Mouse (Mus musculus) urinary bladder, postnatal 4 days (tissue): ENCODE data around the gene Glb1.

Source experiments
- DNase-seq, 2 experiments: peaks; one replicate each; pipeline ENCODE4 v3.0.0; 2021 to 2022; ENCODE audit warnings: low spot score in 2 of 2

Gene Glb1

DNA sequence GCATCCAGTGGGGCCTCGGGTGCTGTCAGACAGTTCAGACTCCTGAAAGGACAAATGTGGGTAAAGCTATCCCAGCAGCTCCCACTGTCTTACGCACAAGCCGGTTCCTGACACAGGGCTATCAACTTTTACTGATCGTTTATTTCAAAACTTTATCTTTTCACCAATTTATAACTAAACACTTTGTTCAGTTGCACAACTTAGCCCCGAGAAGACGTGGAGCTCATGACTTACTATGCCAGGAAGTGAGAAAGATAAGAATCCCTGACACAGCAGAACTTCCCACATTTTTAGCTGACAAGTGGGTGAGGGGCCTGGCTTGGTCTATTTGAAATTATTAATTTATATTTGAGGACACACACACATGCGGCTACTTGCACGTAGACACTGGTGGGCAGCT, 6.2 kb upstream of the Glb1 start:
- DNase-seq: no peak

DNA sequence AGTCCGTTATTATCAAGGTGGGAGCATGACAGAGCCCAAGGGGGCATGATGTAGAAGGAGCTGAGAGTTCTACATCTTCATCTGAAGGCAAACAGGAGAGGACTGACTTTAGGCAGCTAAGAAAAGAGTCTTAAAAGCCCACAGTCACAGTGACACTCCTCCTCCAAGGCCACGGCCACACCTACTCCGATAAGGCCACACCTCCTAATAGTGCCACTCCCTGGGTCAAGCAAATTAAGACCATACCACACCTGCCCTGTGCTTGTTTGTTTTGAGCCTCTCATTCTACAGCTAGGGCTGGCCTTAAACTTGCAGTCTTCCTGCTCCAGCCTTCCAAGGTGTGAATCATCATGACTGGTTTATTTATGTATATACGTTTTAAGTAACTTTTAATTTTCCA, 5.6 kb upstream of the Glb1 start:
- no peak for DNase-seq

DNA sequence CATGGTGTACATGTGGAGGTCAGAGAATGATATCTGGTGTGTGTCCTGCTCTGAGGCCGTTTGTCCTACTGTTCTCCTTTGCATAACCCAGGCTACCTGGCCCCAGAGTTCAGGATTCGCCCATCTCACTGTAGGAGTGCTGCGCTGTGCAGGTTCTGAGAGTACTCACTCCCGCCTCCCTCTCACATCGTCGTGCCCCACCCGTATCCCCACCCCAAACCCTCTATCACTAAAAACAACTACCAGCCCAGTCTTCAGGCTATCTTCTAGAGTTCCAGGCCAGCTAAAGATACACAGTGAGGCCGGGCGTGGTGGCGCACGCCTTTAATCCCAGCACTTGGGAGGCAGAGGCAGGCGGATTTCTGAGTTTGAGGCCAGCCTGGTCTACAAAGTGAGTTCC, 1.2 kb upstream of the Glb1 start:
- DNase-seq: no peak

DNA sequence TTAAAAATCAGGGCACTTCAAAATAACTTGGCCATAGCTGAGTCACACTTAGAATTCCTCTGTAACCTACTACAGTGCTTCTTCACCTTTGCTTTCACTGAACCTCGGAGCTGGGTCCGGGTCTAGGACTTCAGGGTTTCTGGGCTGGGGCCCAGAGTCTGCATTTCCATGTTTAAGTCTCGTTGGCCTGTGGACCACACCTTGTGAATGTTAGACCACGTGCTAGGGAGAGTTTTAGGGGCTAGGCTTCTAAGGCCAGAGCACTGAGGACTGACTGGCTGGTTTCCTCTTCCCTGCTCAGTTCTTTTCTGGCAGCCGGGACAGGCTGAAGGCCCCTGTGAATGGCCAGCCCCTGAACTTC, 308 bp upstream of the Glb1 start:
- no peak for DNase-seq

DNA sequence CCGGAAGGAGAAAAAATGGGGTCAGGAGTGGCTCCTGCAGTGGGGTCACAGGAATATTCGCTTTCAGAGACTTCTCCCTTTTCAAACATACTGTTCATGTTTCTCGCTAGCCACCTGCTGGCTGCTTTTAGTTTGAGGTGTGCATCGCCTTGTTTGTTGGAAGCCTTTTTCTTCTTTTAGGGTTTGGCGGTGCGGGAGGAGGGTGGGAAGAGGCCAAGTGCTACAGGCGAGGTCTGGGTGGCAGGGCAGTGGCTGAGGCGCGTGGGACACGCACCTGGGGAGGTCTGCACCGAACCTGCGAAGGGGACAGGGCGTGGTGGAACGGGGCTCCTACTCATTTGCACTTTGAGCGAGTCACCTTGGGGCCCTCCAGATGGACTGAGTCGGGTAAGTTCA, 807 bp downstream of the Glb1 start:
- no peak for DNase-seq

DNA sequence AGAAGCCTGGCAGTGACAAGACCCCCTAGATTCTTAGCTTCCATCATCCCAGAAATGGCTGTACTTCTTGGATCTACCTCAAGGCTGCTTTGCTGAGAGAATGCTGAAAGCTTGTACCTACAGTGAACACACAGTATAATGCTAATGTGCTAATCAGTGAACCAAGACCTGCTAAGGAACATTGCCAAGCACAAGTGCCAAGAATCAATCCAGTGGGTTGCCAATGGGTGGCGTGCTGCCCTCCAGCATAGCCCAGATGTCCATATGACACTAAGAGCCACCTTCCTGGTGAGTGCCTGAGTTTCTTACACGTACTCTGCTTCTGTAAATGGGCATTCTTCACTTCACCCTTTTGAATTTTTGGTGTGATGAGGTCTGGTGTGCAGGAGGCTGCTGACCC, 6.8 kb downstream of the Glb1 start:
- no peak for DNase-seq

DNA sequence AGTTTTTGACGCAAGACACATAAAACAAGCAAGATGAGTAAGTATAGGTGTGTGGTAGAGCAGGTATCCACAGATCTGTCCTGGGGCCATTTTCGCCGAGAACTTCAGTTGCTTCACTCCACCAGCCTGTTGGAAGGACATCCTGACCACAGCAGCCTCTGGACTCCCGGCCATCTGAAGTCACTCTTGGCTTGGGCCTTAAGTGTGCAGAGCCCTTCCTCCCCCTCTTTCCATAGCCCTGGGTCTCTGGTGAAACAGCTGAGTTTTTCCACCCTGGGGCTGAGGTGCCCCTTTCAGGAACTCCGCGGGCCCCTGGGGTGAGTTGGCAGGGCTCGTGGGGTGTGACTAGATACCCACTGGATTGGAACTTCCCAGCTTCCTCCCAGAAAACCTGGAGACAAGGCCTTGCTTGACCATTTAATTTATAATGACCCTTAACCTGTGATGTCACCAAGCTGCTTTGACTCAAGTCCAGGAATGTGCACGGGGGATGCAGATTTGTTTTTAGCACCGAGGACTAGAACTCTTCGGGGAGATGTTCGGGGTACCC, 9.5 kb downstream of the Glb1 start:
- no peak for DNase-seq

DNA sequence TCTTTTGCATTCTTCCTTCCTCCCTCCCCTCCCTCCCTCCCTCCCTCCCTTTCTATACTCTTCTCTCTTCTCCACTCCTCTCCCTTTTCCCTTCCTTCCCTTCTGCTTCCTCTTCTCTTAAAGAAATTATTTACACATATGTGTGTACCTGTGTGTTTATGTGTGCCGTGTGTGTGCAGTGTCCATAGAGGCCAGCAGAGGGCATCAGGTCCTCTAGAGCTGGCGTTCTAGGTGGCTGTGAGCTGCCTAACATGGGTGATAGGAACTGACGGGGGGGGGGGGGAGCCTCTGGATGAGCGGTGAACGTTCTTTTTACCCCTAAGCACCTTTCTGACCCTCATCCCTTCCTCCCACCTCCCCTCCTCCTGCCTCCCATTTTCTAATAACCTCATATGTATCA, 10.4 kb downstream of the Glb1 start:
- DNase-seq: no peak

DNA sequence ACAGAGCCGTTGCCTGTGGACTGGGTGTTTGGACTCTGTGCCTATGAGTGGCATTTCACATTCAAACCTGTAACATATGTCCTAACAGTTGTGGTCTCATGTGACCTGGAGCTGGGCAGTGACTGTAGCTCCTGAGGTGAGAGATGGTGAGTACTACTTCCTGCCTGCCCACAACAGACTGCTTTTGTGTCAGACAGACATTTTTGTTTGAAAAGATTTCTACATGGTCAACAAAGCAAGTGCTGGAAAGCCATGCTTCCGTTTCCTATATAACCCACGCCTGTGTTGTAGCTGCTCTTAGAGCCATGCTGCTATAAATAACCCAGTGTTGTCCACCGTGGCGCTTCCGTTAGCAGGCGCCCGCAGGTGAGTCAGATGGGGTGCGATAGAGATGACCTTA, 11.5 kb downstream of the Glb1 start:
- DNase-seq: no peak

DNA sequence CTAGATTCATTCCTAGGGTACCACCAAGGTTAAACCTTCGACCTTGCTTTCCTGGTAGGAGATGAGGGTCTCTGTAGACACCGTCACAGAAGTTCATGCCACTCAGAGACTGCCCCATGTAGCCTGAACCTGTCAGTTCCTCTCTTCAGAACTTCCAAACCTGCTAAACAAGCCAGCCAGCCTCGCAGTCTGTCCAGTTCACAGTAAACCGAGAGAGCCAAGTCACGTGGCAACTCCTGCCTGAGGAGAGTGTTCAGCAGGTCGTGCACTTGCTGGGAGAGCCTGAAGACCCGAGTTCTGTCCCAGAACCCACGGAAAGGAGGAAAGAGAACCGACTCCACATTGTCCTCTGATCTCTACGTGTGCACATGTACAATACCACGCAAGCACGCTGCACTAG, 13.0 kb downstream of the Glb1 start:
- DNase-seq: no peak

DNA sequence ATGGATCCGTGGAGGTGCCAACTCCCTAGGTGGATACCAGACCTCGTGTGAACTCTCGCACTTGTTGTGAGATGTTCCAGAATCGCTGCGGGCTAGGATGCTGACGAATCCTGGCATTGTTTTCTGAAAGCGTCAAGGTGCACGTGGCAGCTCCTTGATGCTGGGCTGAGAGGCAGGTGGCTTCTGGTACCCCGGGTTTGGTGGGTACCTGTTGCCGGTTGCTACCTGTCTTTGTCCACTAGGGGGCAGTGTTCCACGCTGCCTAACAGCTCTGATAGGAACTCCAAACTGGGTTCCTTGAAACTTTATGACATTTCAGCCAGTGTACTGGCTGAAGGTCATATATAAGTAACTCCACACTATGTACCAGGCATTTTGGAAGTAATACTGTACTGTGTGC, 14.8 kb downstream of the Glb1 start:
- DNase-seq: no peak

DNA sequence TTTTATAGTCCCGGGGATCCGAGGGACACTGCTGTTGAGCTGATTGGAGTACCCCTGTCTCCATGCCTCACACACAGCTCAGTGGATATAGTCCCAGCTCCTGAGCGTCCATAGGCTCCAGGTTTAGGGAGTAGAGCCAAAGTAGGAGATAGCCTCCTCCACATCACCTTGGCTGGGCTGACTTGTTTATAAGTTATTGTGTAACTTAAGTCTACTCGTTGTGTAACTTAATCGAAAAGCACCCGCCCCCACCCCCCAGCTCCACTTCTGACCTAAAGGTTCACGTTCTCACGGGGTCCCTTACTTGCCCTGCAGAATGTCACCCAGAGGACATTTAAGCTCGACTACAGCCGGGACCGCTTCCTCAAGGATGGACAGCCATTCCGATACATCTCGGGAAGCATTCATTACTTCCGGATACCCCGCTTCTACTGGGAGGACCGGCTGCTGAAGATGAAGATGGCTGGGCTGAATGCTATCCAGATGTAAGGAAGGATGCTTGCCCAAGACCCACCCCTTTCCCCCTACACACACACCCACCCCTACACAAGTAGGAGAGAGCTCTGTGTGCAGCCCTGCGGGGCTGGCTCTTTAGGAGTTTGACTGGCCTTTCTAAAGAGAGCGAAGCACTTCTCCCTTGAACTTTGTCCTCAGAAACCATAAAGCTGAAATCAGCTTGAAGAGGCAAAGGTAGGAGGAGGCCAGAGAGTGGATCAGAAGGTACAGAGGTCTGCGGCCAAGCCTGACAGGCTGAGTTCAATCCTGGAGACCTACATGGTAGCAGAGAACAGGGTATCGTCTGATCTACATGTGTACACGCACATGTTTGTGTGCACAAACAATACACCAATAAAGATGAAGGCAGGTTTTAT, 16.0 kb downstream of the Glb1 start:
- no peak for DNase-seq

DNA sequence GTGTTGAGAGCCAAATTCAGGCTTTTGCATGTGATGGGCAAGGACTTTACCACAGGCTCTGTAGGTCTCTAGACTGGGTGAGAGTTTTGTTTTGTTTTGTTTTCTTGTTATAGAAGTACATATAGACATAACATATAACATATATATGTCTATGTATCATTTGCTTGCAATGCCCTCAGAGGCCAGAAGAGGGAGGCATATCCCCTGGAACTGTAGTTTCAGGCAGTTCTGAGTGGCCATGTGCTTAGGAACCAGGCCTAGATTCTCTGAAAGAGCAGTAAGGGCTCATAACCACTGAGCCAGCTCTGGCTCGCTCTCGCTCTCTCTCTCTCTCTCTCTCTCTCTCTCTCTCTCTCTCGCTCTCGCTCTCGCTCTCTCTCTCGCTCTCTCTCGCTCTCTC, 17.3 kb downstream of the Glb1 start:
- DNase-seq: no peak

DNA sequence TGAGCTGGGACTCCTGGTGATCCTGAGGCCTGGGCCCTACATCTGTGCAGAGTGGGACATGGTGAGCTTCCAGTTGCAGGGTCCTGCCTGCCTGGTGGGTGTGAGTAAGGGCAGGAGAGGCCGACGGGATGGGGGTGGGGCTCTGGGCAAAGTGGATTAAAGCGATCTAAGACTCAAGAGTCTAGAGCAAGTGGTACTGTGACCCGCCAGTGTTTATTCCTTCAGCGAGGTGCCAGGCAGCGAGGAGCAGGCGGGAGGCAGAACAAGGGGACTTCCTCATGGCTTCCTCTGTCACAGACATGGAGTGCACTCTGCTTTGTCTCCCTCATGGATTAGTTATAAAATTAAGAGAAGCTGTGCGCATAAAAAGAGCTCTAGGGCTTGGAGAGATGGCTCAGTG, 19.6 kb downstream of the Glb1 start:
- DNase-seq: no peak

DNA sequence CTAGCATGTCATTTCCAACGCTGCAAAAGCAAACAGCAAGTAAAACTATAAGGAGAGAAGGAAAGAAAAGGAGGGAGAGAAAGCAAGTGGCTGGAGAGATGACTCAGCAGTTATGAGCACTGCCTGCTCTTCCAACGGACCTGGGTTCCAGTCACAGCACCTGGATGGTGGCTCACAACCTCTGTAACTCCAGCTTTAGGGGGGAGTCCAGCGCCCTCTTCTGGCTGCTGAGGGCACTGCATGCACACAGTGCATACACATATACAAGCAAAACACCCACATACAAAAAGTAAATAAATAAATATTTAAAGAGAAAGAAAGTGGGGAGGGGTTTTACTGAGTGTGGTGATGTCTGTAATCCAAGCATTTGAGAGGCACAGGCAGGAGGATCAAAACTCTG, 20.2 kb downstream of the Glb1 start:
- no peak for DNase-seq

DNA sequence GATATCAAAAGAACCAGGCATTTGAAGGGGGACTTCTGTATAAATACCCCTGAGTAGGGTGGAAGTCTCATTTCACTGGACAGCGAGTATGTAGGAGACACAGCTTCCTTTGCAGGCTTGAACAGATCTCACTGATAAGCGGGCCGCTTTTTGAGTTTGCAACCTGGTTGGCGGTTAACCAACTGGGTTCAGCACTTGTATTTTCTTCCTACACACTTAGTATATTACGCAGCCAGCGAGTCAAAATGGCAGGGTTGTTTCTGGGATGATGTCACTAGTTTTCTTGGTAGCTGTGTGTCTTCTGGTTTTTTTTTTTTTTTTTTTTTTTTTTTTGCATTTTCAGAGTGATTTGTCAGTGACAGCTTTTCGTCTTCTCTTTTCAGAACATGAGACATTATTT, 20.9 kb downstream of the Glb1 start:
- no peak for DNase-seq

DNA sequence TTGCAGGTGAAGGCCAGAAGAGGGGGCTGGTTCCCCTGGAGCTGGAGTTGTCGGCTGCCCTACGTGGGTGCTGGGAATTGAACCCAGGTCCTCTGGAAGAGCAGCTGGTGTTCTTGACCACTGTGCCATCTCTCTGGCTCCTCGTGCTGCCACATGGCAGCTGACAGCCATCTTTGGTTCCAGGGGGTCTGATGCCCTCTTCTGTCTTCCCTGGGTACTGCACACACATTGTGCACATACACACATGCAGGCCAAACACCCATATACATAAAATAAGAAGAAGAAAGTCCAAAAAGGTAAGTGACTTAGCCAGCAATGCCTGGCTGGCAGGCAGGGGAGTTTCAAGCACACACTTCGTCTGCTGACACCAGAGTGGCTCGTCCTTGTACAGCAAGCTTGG, 24.7 kb downstream of the Glb1 start:
- no peak for DNase-seq

DNA sequence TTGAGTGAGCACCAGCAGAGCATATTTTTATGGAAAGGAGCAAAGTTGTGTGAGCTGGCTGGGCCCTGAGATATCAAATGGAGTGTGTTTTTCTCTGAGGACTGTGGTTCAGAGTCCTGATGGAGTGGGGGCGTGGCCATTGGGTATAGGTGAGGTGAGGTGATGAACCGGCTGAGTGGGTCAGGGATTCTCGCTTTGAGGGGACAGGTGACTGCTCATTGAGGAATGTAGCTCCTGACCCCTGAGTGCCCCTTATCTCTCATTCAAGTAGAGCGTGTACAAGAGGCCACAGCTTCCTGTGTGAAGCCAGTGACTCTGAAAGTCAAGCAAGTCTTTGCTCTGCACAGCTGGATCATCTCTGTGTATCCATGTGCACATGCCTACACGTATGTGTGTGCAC, 25.3 kb downstream of the Glb1 start:
- DNase-seq: no peak

DNA sequence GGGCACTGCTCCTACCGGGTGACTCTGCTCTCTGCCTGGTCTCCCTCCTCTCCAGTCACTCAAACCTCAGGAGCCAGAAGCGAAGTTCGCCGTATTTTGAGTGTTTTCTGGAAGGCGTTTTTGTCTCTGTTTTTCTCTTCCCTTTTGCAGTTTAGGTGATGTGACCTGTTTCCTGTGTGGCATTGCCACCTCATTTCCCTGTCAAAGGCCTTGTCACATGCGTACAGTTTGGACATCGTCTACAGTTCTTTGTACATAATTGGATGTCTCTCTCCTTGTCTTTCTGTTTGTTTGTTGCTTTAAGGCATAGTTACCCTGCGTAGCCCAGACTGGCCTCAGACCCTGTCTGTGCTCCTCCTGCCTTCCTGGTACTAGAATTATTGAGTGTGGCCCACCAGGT, 26.5 kb downstream of the Glb1 start:
- no peak for DNase-seq

DNA sequence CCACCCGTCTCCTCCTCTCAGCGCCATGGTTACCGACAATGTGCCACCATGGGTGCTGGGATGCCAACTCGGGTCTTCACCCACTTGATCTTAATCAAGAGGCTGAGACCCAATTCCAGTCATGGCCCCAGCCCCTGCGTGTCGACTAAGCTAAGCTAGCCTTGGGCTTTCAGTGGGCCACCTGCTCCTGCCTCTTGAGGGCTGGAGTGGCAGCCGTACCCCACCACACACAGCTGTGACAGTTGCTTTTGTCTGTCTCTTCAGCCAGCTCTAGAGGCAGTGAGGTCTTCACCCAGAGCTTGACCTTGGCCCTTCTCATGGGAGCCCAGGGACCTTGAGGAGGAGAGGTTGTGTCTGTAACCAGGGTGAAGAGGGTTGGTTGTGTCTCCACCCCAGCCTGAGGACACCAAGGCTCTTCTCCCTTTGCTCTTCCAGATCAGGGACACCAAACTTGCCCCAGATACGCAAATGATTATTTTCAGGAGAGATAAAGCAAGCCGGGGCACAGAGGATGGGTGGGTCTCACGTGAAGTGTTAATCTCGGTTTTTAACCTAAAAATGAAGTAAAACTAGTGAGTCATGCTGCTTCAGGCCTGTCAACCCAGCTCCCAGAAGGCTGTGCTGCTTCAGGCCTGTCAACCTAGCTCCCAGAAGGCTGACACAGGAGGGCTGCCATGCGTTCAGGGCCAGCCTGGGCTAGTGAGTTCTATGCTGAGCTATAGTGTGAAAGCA, 27.4 kb downstream of the Glb1 start:
- no peak for DNase-seq

DNA sequence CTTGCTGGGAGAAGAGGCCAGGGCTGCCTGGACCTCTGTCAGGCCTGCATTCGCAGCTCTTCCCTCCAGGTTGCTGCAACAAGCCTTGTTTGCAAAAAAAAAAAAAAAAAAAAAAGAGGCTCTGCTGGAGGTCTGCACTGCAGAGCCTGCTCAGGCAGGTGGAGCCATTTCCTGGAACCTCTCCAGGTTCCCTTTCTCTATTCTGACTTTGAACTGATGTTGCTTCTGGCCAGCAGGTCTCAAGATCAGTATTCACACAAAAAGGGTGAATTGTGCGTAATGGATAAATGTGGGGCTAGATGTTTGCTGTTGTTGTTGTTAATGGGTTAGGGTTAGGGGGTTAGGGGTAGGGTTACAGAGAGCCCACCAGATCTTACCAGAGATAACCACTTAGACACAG, 34.8 kb downstream of the Glb1 start:
- DNase-seq: no peak

DNA sequence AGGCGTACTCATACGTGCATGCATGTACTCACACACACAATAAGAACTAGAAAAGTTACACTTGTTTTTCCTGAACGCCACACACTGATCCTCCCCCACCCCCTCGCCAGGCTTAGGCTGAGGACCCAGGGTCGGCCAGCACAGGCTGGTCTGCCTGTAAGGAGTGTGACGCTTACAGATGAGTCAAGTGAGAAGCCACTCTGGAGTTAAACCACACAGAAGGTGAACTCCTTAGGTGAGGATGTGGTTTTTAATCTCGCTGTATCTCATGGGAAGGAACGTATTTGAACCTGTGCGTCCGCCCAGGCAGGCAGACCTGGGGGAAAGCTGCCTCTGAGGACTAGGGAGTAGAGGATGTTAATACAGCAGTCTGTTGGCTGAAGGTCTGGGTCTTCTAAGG, 39.7 kb downstream of the Glb1 start:
- DNase-seq: no peak

DNA sequence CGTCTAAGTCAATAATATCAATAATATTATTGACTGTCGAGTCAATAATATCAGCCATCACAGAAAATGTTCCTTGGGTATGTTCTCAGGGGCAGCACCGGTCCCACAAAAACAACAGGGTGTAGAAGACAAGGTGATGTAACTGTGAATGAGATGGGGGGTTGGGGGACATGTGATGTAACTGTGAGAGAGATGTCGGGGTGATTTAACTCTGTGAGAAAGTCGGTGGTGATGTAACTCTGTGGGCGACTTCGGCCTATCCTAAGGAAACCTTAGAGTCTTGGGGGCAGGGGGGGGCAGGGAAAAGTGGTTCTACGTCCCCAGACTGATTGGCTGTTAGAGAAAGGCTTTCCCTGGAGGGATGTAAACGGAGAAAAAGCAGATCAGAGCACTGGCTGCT, 41.3 kb downstream of the Glb1 start:
- DNase-seq: no peak
